ENCODE assay signal across 9 mouse cellular contexts in the genomic region with DNA sequence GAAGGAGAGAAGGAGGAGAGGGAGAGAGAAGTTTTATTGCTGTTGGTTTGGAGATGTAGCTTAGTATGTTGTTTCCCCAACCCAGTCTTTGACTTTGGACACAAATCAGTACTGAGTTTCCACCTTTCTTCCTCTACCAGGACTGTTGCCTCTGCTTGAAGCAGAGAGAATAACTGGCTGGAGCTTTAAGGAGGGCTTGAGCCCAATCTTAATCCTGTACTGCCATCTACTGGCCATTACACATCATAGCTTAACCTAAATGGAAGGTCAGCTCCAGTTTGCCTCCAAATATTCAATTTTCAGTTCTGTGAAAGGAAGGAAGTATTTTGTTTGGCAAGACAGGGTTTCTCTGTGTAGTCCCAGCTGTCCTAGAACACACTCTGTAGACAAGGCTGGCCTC. TPM values are rescaled to one million over a fixed set of nuclear protein-coding genes. Genes with fewer than 3 reads are reported as not detected.
DNase-seq lines count a peak whose midpoint lies in the region; ATAC-seq and TF ChIP-seq lines count a peak whose summit lies in the region.
"Had no signal": no experiment of that assay in that cellular context is flagged by ENCODE, and none has a peak within 500 bp of the region (broad histone marks: within the 10 kb centered on the region; RNA-seq: fewer than 3 reads in every experiment).

No protein-coding gene starts in this region.

- no peak overlapping the region for H3K9ac ChIP-seq in liver, postnatal 0 days (replicated peaks)
- H3K9ac ChIP-seq in liver, embryonic 11.5 days (ENCODE audit: low read depth, low read length) = no peak overlapping the region

- TF ChIP-seq CTCF in liver, postnatal 0 days (IDR thresholded peaks at IDR 0.05; ENCODE audit: low read depth) = peak; percentile 86

- peaks cover 28% of the 10 kb centered on the region for H3K27me3 ChIP-seq in liver, postnatal 0 days (ENCODE audit: insufficient read depth, low read length)
- peaks cover 70% of the 10 kb centered on the region for H3K27me3 ChIP-seq in liver, embryonic 11.5 days (replicated peaks; ENCODE audit: control insufficient read depth, insufficient read depth, low read length)

- no peaks in the 10 kb centered on the region for H3K9me3 ChIP-seq in liver, postnatal 0 days (ENCODE audit: low read length)
- no peaks in the 10 kb centered on the region for H3K9me3 ChIP-seq in liver, embryonic 11.5 days (ENCODE audit: control insufficient read depth, low read length)

- peak overlapping the region; percentile 62 for H3K4me2 ChIP-seq in liver, postnatal 0 days (ENCODE audit: low read depth, low read length)
- H3K4me2 ChIP-seq in liver, embryonic 11.5 days = no peak overlapping the region

- 0 out of 2 replicates have a peak, but pooled peaks have one; percentile 70 for ATAC-seq in cerebellum, adult (ENCODE audit: insufficient number of reproducible peaks, low FRiP score, low TSS enrichment)
- no peak for ATAC-seq in liver, postnatal 0 days
- no peak for ATAC-seq in liver, embryonic 11.5 days (replicated peaks; ENCODE audit: low FRiP score)
- no peak for ATAC-seq in erythroblast, adult 5-6 weeks (replicated peaks; ENCODE audit: low FRiP score, poor library complexity, severe bottlenecking)

- H3K4me1 ChIP-seq in liver, postnatal 0 days (ENCODE audit: insufficient read depth) = no peaks in the 10 kb centered on the region
- H3K4me1 ChIP-seq in liver, embryonic 11.5 days (replicated peaks; ENCODE audit: control insufficient read depth, insufficient read depth, low read length) = 0 out of 2 replicates have a peak, but pooled peaks cover 2% of the 10 kb centered on the region

- 0 out of 2 replicates have a peak, but pooled peaks cover 3% of the 10 kb centered on the region for H3K36me3 ChIP-seq in liver, postnatal 0 days (replicated peaks; ENCODE audit: insufficient read depth, low read length)
- no peaks in the 10 kb centered on the region for H3K36me3 ChIP-seq in liver, embryonic 11.5 days (ENCODE audit: control insufficient read depth, insufficient read depth, low read length)

- H3K27ac ChIP-seq in liver, postnatal 0 days (ENCODE audit: low read depth) = no peak overlapping the region
- H3K27ac ChIP-seq in liver, embryonic 11.5 days (ENCODE audit: low read depth, low read length) = no peak overlapping the region

- H3K4me3 ChIP-seq in liver, postnatal 0 days (ENCODE audit: low read depth, low read length) = peak overlapping the region; percentile 43
- H3K4me3 ChIP-seq in liver, embryonic 11.5 days (ENCODE audit: low read depth, low read length) = no peak overlapping the region

- DNase-seq in cerebellum, postnatal 4 days (ENCODE audit: low spot score in 2 of 2) = no peak
- DNase-seq in liver, postnatal 0 days = no peak
- DNase-seq in liver, embryonic 11.5 days (ENCODE audit: low spot score) = no peak
- peak; percentile 57 for DNase-seq in embryo, embryonic 11.5 days (ENCODE audit: low read depth, low spot score)
- peak; percentile 55 for DNase-seq in large intestine, adult 2 months (ENCODE audit: low read depth, low spot score)
- peak; percentile 92 for DNase-seq in retina, embryonic 14.5 days (ENCODE audit: low spot score)

- TF ChIP-seq EP300 in liver, postnatal 0 days (IDR thresholded peaks at IDR 0.05; ENCODE audit: low read depth) = no peak

RNA-seq across cellular contexts. Expression of a gene that starts 2.6 kb away (rescaled TPM):
- polyA plus RNA-seq in liver, postnatal 0 days (2015; fragmentation: Nextera tagmentation; extraction: Ambion mirVana) = 35.9 and 38.6 TPM in 2 replicates
- 0.49 and 0.53 TPM in 2 replicates for polyA plus RNA-seq in liver, embryonic 11.5 days (2014; fragmentation: Nextera tagmentation; extraction: Ambion mirVana)
- polyA plus RNA-seq in large intestine, adult 2 months (2012; rRNA removed) = 1.8 and 4.6 TPM in 2 replicates
- total RNA-seq in erythroblast, adult 5-6 weeks (2015; ENCODE audit: low replicate concordance) = not detected in 2 replicates
- total RNA-seq in erythroblast, adult 5-6 weeks (2017; ENCODE audit: low replicate concordance) = not detected in 2 replicates
- total RNA-seq: layer of hippocampus, adult 18-20 months had no signal

RNA-seq across cellular contexts. Expression of a gene that starts 12.6 kb away (rescaled TPM):
- not detected in 2 replicates for polyA plus RNA-seq in liver, postnatal 0 days (2015; fragmentation: Nextera tagmentation; extraction: Ambion mirVana)
- polyA plus RNA-seq in liver, embryonic 11.5 days (2014; fragmentation: Nextera tagmentation; extraction: Ambion mirVana) = 0.14 TPM in 1 of 2 replicates, not detected in the other
- polyA plus RNA-seq in large intestine, adult 2 months (2012; rRNA removed) = 149 and 189 TPM in 2 replicates
- total RNA-seq in erythroblast, adult 5-6 weeks (2015; ENCODE audit: low replicate concordance) = not detected in 2 replicates
- not detected in 2 replicates for total RNA-seq in erythroblast, adult 5-6 weeks (2017; ENCODE audit: low replicate concordance)
- total RNA-seq: layer of hippocampus, adult 18-20 months had no signal

RNA-seq across cellular contexts. Expression of a gene that starts 49.9 kb away (rescaled TPM):
- not detected in 2 replicates for polyA plus RNA-seq in liver, postnatal 0 days (2015; fragmentation: Nextera tagmentation; extraction: Ambion mirVana)
- 0.47 and 0.94 TPM in 2 replicates for polyA plus RNA-seq in liver, embryonic 11.5 days (2014; fragmentation: Nextera tagmentation; extraction: Ambion mirVana)
- 0.04 and 0.12 TPM in 2 replicates for polyA plus RNA-seq in large intestine, adult 2 months (2012; rRNA removed)
- not detected in 2 replicates for total RNA-seq in erythroblast, adult 5-6 weeks (2015; ENCODE audit: low replicate concordance)
- total RNA-seq in erythroblast, adult 5-6 weeks (2017; ENCODE audit: low replicate concordance) = not detected in 2 replicates
- total RNA-seq: layer of hippocampus, adult 18-20 months had no signal

Comparison
In these comparisons a context has a peak if more than half of its experiments do, and no peak if none do; other contexts are left out.
1. DNase-seq: peak in embryo, embryonic 11.5 days (single experiment), large intestine, adult 2 months (single experiment) and retina, embryonic 14.5 days (single experiment); none in cerebellum, postnatal 4 days (0 of 2), liver, postnatal 0 days (single experiment) and liver, embryonic 11.5 days (single experiment).
2. RNA of a gene that starts 12.6 kb away (polyA plus RNA-seq): 149 to 189 TPM in large intestine, adult 2 months; 0.14 TPM in liver, embryonic 11.5 days and not detected in liver, postnatal 0 days; every median in the first group is over 100 times any median in the second.